Mouse (Mus musculus) adrenal gland, postnatal 25 days (tissue): ENCODE results near the gene Zcwpw1. TPM values are rescaled to one million over a fixed set of nuclear protein-coding genes. Genes with fewer than 3 reads are reported as not detected.

Source experiments
- DNase-seq: peaks from one replicate; pipeline ENCODE4 v3.0.0; 2021; ENCODE audit warnings: mixed read lengths
- total RNA-seq: library from RNA; stranded (reverse); gene quantifications from 2 replicates; pipeline ENCODE4 v1.2.3, GENCODE M21; 2021

Gene Zcwpw1
- total RNA-seq, 1 experiment from 2014 or later, result 3.6 TPM

DNA sequence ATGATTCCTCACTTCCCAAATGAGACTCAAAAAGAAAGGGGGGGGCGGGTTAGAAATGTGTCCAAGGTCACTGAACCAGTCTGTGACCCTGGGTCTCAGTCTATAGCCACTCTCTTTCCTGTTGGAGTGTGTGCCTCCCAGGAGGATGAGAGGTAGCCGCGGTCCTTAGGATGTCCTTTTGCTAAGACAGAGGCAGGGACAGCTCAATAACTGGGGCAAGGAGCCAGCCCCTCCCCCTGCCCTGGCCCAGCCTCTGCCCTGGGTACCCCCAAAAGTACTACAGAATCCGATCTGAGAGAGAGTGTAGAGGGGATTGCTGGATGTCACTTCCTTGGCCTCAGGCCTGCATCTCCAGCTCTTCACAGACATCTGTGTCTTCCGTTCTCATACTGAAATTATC lies 32.2 kb upstream of the Zcwpw1 start:
- no peak for DNase-seq

DNA sequence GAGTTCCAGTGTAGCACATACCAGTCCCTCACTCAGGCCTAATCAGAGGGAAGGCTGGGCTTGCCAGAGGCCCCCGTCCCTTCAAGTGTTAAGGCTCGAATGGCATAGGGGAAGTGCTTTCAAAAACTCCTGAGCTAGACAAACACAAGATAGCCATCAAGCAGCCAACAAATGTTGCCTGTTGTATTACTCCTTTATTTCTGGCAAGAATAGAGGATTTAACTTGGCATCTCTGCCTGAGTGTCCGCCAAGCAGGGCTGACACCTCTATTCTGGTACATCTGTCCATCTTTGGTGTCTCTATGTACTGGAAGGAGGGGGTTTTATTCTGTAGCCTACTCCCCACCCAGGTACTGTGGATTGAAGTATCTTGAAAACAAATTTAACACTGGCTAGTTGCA lies 31.5 kb upstream of the Zcwpw1 start:
- no peak for DNase-seq

DNA sequence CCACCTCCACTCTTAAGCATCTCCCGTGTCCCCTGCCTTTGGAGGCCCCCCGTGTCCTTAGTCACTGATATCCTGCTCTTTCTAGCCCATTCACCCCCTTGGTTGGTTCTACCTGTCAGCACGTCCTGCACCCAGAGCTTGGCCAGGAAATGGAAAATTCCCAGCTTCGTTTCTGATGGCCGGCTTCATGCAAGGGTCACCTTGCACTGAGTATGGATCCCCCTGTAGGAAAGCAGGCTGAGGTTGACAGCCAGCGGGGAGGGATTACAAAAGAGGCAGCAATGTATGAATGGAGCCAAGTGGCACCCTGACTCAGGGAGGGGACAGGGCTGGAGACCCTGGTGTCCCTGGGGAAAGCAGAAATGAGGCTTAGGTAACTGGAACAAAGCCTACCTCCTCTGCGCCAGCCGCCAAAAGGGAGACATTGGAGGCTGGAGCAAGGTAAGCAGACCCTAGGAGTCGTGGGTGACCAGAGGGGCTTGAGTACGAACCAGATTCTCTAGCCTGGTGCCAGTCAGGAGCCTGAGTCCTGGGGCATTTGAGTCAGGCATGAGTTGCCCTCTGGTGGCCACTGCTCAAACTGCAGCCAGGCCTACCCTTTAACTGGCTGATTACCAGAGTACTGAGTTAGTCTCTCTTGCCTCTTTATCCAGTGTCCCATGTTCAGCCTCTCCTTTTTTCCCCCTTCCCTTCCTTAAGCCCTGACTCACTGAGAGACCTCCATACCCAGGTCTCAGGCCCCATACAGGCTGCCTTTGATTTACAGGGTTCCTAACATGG lies 30.5 kb upstream of the Zcwpw1 start:
- DNase-seq, result peak; percentile 83

DNA sequence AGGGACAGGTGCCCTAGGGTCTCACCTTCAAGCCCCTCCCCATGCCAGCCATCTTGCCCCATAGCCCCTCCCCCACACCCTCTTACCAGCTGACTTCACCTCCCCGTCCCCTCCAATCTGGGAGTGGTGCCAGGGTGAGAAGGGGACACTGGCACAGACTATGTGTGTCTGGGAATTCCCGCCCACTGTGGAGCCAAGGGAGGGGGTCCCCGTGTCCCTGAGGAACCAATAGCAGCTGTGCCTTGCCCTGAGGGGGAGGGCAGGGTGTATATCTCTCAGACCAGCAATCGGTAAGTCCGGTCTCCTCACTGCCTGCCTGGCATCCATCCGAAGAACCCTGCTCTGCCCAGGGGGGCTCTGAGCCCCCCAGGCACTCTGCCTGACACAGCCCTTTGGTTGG lies 29.7 kb upstream of the Zcwpw1 start:
- DNase-seq, result no peak

DNA sequence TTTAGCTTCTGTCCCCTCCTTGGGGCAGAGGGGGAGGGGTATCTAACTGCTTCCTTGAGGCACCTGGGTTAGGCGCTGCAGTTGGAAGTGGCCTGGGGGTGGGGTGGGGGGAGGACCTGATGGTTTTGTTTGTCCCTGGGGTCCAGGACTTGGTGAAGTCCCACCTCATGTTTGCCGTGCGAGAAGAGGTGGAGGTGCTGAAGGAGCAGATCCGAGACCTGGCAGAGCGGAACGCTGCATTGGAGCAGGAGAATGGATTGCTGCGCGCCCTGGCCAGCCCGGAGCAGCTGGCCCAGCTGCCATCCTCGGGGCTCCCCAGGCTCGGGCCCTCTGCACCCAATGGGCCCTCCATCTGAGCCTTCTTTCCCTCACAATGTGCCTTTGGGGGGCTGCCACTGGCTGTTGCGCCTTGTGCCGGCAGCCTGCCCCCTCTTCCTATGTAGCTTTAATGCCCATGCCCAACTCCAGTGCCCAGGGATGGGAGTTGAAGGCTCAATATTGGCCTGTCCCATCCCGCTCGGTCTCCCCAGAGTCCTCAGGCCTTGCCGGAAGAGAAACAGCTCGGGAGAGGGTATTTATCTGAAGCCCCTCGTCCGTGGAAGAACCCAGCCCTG lies 28.6 kb upstream of the Zcwpw1 start:
- no peak for DNase-seq

DNA sequence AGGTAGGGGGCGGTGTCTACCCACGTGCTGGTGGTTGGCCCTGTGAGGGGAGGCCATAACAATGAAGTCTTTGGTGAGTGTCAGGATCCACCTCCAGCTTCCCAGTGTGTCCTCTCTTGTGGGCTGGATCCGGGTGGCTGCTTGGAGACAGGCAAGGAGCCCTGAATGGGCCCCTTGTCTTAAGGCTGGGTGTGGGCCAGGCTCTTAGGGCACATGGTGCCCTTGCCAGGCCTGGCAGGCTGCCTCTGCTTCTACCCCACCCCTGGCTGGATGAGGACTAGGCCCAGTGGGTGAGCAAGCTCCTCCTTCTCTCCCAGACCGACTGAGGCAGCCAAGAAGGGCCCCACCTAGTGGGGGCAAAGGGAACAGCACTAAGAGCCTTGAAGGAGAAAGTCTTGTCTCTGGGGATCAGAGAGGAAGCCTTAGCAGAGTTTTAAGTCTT lies 27.6 kb upstream of the Zcwpw1 start:
- peak; percentile 82 for DNase-seq

- no peak for DNase-seq
Measured at GRCm38 (mm10) chr5:137764609-137765340, 22.8 kb upstream of the Zcwpw1 start.

- DNase-seq, result no peak
Measured at GRCm38 (mm10) chr5:137766270-137766669, 21.3 kb upstream of the Zcwpw1 start.

DNA sequence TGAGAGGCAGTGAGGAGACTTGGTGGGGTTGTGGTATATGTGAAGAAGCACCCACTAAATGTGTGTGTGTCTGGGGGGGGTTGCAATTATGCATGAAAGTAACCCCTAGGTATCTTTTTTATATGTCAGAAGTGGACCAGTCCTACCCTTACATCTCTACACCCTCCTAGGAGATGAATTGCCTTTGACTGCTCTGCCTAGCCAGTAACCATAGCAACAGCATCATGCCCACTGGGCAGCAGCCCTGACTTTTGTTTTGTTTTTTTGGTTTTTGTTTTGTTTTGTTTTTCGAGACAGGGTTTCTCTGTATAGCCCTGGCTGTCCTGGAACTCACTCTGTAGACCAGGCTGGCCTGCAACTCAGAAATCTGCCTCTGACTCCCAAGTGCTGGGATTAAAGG lies 19.1 kb upstream of the Zcwpw1 start:
- no peak for DNase-seq

DNA sequence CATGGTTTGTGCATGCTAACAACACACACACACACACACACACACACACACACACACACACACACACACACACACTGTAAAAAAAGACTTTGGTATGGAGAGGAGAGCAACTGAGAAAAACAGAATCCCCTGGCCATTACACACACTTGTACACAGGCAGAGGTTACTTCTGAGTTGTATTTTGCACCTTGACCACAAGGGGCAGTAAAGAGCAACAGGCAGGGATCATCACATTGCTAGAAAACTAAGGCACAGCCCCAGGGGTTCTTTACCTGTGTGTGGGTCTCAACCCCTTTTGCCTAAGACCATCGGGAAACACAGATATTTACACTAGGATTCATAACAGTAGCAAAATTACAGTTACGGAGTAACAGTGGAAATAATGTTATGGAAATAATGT lies 16.9 kb upstream of the Zcwpw1 start:
- no peak for DNase-seq

DNA sequence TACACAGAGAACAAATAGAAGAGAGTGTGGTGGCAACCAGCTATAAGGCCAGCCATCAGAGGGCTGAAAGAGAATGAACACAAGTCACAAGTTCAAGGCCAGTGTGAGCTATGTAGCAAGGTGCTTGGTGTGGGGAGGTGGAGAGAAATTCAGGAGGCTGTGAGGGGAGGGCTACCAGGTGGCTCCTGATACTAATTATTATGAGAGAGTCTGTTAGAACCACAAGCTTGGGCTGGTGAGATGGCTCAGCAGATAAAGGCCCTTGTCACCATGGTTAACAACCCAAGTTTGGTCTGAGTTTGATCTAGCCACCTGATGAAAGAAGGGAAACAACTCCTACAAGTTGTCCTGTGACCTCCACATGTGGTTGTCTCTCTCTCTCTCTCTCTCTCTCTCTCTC lies 14.8 kb upstream of the Zcwpw1 start:
- no peak for DNase-seq

DNA sequence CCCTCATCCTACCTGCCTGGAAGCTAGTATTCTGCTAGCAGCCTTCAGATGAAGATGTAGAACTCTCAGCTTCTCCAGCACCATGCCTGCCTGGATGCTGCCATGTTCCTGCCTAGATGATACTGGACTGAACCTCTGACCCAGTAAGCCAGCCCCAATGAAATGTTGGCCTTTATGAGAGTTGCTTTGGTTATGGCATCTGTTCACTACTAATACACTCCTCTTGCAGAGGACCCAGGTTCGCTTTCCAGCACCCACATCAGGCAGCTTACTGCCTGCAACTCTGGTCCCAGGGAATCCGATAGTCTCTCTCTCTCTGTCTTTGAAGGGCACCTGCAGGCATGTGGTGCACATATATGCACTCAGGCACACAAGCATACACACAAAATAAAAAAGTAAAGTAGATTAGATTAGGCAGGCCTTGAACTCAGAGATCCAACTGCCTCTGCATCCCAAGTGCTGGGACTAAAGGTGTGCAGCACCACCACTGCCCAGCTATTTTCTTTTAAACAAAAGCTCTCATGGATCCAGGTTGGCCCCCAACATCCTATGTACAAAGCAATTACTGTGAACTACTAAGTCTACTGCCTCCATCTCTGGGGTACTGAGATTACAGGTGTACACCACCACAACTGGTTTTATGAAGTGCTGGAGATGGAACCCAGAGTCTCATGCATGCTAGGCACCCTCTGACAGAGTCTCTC lies 11.9 kb upstream of the Zcwpw1 start:
- no peak for DNase-seq

DNA sequence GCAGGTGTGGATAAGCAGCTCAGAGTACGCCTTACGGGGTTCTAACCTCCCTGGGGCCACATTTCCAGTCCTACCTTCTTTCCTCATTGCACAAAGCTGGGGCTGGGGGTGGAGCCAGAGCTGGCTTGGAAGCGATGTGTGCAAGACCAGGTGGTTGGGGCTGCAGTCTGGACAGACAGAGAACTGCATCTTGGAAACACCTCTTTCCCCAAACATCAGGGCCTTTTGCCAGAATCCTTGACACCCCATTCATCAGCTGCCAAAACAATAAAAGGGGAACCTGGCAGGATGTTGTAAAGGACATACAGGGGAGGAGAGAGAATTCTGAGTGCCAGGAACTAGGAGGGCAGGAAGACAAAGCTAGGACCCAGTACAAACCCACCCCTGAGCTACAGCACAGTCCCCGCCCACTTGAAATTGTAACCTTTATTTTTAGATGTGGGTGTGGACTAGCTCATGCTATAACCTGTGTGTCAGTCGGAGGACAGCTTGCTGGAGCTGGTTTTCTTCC lies 11.1 kb upstream of the Zcwpw1 start:
- DNase-seq, result peak; percentile 19

GRCm38 (mm10) chr5:137777267-137777845 lies 10.2 kb upstream of the Zcwpw1 start:
- DNase-seq, result no peak

- peak; percentile 97 for DNase-seq
Measured at GRCm38 (mm10) chr5:137778635-137779034, 9.0 kb upstream of the Zcwpw1 start, which contains the start of gene Ppp1r35. Gene Ppp1r35, plus strand, starts transcription at chr5:137778849.

DNA sequence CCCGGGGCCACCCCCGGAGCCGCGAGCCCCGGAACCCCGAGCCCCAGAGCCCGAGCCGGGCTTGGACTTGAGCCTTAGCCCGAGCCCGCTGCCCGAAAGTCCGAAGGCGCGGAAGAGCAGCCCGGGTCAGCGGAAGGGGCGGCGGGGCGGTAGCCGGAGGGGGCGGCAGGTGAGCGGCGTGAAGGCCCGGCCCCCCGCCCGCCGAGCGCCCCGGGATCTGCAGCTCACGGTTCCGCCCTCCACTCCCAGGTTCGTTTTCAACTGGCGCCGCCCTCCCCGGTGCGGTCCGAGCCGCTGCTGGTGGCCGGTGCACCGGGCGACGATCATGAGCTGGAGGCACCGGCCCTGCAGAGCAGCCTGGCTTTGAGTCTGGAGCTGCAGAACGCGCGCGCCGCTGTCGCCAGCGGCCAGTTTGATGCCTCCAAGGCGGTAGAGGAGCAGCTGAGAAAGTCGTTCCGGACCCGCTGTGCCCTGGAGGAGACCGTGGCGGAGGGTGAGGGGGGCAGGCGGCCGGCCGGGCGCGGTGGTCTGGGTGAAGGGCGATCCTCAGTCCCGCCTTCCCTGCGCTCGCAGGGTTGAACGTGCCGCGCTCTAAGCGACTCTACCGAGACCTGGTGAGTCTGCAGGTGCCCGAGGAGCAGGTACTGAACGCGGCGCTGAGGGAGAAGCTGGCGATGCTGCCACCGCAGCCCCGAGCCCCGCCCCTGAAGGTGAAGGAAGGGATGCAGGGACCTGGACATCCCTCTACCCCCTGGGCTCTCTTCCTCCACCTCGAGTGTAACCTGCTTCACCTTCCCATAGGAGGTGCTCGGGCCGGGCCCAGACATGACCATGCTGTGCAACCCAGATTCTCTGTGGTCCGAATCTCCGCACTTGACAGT lies 8.3 kb upstream of the Zcwpw1 start:
- DNase-seq, result peak; percentile 62

DNA sequence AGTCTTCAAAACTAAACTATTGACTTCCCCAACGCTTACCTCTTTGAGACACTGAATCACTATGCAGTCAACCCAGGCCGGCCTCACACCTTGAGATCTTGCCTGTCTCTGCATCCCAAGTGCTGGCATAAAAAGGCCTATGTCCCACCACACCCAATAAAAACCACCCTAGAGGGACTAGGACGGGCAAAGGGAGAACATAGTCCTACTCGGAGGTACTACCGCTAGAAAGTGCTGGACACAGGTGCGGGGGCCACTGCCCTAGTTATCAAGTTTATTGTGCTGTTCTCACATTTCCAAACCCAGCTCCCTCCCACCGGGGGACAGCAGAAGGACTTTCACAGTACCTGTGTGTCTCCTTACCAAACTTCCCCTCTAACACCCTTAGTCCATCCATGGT lies 5.9 kb upstream of the Zcwpw1 start:
- no peak for DNase-seq

DNA sequence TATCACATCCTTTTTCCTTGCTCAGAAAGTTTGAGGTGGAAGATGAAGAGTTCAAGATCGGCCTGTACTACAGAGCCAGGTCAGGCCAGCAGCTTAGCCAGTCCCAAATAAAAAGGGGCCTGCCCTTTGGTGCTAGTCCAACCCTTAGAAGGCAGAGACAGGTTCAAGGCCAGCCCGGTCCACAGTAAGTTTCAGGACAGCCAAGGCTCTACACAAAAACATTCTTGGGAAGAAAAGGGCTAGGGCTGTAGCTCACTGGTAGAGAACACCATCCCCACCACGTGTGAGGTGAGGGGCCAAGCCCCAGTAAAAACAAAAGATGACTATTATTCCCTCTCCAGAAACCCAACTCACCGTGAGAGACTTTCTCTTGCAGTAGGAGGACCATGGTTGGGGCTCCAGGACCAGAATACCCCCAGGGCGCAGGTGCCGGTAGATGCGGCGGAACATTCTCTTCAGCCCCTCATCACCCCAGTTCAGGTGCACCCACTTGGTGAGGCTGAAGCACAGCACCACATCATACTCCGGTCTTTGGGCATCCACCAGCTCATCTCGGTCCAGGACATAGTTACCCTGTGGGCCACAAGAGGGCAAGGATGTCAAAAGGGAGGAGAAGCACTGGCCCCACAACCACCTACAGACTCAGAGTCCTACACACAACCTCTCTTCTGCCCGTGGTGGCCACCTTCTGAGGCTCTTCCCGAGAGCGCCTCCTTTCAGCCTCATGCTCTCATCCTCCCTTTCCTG lies 4.6 kb upstream of the Zcwpw1 start:
- no peak for DNase-seq

DNA sequence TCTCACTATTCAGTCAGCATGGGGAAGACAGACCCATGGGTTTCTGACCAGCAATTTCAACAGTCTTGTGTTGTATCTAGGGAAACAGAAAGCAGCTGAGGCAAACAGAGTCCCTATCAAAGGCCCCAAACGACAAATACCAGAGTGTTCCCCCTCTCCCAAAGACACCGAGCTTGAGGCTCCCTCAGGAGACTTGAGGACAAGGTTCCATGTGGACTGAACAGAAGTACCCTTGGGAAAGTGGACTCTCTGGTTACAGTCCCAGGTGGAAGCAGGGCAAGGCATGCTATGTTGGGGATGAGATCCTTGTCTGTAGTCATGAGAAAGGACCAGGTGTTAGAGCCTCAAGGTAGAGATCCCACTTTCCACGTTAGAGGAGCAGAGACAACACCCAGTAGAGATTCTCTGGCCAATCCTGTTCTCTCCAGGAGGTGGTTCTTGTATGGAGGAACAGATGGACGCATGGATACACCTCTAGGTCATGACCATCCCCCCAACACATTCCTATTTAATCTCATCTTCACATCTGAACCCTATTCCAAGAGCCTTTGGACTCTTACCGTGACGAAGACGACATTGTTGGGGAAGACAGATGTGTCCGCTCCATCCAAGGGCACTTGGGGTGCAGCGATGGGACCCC lies 3.6 kb upstream of the Zcwpw1 start:
- no peak for DNase-seq

DNA sequence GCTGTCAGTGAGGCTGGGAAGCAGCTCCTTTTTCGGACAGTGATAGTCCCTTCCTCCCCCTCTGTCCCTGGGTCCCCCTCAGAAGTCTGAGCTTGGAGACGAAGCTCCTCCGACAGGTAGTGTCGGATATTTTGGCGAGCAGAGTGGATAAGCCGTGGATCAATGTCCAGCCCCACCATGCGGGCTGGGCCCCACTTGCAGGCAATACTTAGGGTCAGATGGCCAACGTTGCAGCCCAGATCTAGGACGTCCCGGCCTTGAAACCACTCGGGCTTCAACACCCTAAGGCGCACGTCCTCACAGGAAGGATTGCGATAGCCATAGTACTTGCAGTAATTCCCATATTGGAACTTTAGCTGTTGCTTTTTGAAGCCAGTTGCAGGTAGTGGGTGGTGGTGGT lies 3.1 kb upstream of the Zcwpw1 start:
- DNase-seq, result peak; percentile 34
